Mouse (Mus musculus): Measurements from ENCODE around the gene Fxyd6. TPM values are rescaled to one million over a fixed set of nuclear protein-coding genes. Genes with fewer than 3 reads are reported as not detected.

Fxyd6 gene
- total and polyA plus RNA-seq, 3 experiments = 0.08 TPM; not detected in 2

- Histone ChIP-seq H3K4me3 (replicated peaks in 1 of 3; ENCODE audit: low read depth in 2 of 3, low read length in 2 of 3, poor library complexity in 1 of 3) (no peak overlapping the region), H3K79me2 (replicated peaks; ENCODE audit: control insufficient read depth, extremely low read depth, insufficient read depth, poor library complexity, severe bottlenecking) (no peaks in the 10 kb centered on the region), H3K27me3 (replicated peaks) (peaks cover 77% of the 10 kb centered on the region), H3K4me1 (ENCODE audit: control insufficient read depth in 1 of 2, insufficient read depth in 2 of 2) (no peaks in the 10 kb centered on the region), H3K4me2 (ENCODE audit: insufficient read depth, low read depth, poor library complexity, severe bottlenecking) (no peak overlapping the region), H3K36me3 (replicated peaks in 1 of 2; ENCODE audit: control insufficient read depth in 1 of 2, insufficient read depth in 1 of 2, low read length in 1 of 2) (no peaks in the 10 kb centered on the region), H3K9ac (ENCODE audit: insufficient read depth, low read depth) (no peak overlapping the region), H3K9me3 (replicated peaks; ENCODE audit: low read length) (peaks cover 4% of the 10 kb centered on the region), H3K27ac (ENCODE audit: insufficient read depth, low read depth) (no peak overlapping the region)
- no peak for TF ChIP-seq RAD21 (IDR thresholded peaks at IDR 0.05; ENCODE audit: low read depth, low read length)
- TF ChIP-seq ZNF384 (IDR thresholded peaks at IDR 0.05; ENCODE audit: low read depth, low read length) = no peak
- TF ChIP-seq BHLHE40 (IDR thresholded peaks at IDR 0.05; ENCODE audit: low read depth, low read length) = no peak
- TF ChIP-seq TCF12 (IDR thresholded peaks at IDR 0.05; ENCODE audit: low read depth, low read length) = no peak
- no peak for TF ChIP-seq E2F4 (IDR thresholded peaks at IDR 0.05; ENCODE audit: insufficient replicate concordance, low read depth, low read length)
- no peak for TF ChIP-seq SIN3A (IDR thresholded peaks at IDR 0.05; ENCODE audit: low read length)
- TF ChIP-seq USF1 (IDR thresholded peaks at IDR 0.05; ENCODE audit: low read depth, low read length) = no peak
- TF ChIP-seq NRF1 (IDR thresholded peaks at IDR 0.05; ENCODE audit: low read depth, low read length) = no peak
- no peak for TF ChIP-seq NELFE (IDR thresholded peaks at IDR 0.05; ENCODE audit: low read depth, low read length)
- TF ChIP-seq MAFK (IDR thresholded peaks at IDR 0.05; ENCODE audit: insufficient replicate concordance, low read length) = no peak
- no peak for TF ChIP-seq CHD2 (IDR thresholded peaks at IDR 0.05; ENCODE audit: low read length)
- TF ChIP-seq ZKSCAN1 (IDR thresholded peaks at IDR 0.05; ENCODE audit: borderline replicate concordance, low read depth, low read length) = no peak
- no peak for TF ChIP-seq TBP (conservative IDR thresholded peaks at IDR 0.05; ENCODE audit: low read depth, low read length)
- TF ChIP-seq JUND (conservative IDR thresholded peaks at IDR 0.05; ENCODE audit: low read depth, low read length) = no peak
- DNase-seq (ENCODE audit: extremely low read depth) = no peak
- in situ Hi-C loops (cut with MboI; ENCODE audit: low pct_ligation_motif_present, low pct_unique_long_range_greater_than_20kb, low sequenced_read_pairs) (no loop called here), dilution Hi-C loops (cut with MboI; ENCODE audit: extremely low pct_ligation_motif_present, extremely low pct_unique_long_range_greater_than_20kb, low sequenced_read_pairs) (no loop called here)
Observed at GRCm38 (mm10) chr9:45368341-45368901, 1.6 kb upstream of the Fxyd6 start.

- dilution Hi-C loops (cut with MboI; ENCODE audit: extremely low pct_ligation_motif_present, extremely low pct_unique_long_range_greater_than_20kb, low sequenced_read_pairs) (no loop called here), in situ Hi-C loops (cut with MboI; ENCODE audit: low pct_ligation_motif_present, low pct_unique_long_range_greater_than_20kb, low sequenced_read_pairs) (no loop called here)
- no peaks in the 10 kb centered on the region for H3K79me2 ChIP-seq (replicated peaks; ENCODE audit: control insufficient read depth, extremely low read depth, insufficient read depth, poor library complexity, severe bottlenecking)
- H3K27me3 ChIP-seq (replicated peaks) = peaks cover 83% of the 10 kb centered on the region
- no peaks in the 10 kb centered on the region for H3K4me1 ChIP-seq (ENCODE audit: control insufficient read depth in 1 of 2, insufficient read depth in 2 of 2)
- no peak overlapping the region for H3K4me3 ChIP-seq (replicated peaks in 1 of 3; ENCODE audit: low read depth in 2 of 3, low read length in 2 of 3, poor library complexity in 1 of 3)
- no peak for DNase-seq (ENCODE audit: extremely low read depth)
- H3K36me3 ChIP-seq (replicated peaks in 1 of 2; ENCODE audit: control insufficient read depth in 1 of 2, insufficient read depth in 1 of 2, low read length in 1 of 2) = no peaks in the 10 kb centered on the region
- peak overlapping the region; percentile 33; the same call in 1 of the 2 replicates for H3K4me2 ChIP-seq (ENCODE audit: insufficient read depth, low read depth, poor library complexity, severe bottlenecking)
- peaks cover 4% of the 10 kb centered on the region for H3K9me3 ChIP-seq (replicated peaks; ENCODE audit: low read length)
- TF ChIP-seq CTCF (conservative IDR thresholded peaks at IDR 0.05 in 1 of 2, IDR thresholded peaks at IDR 0.05 in 1 of 2; ENCODE audit: low read depth in 2 of 2, low read length in 2 of 2) (no peak), ELF1 (IDR thresholded peaks at IDR 0.05; ENCODE audit: low read depth, low read length) (no peak), MEF2A (IDR thresholded peaks at IDR 0.05; ENCODE audit: borderline replicate concordance, low read depth, low read length) (no peak), MAFK (IDR thresholded peaks at IDR 0.05; ENCODE audit: insufficient replicate concordance, low read length) (no peak), MXI1 (IDR thresholded peaks at IDR 0.05; ENCODE audit: low read depth, low read length) (no peak), POLR2A (IDR thresholded peaks at IDR 0.05; ENCODE audit: low read depth, low read length) (no peak), NELFE (IDR thresholded peaks at IDR 0.05; ENCODE audit: low read depth, low read length) (no peak), POLR2AphosphoS2 (IDR thresholded peaks at IDR 0.05; ENCODE audit: low read depth, low read length) (no peak), RCOR1 (conservative IDR thresholded peaks at IDR 0.05; ENCODE audit: low read depth, low read length) (no peak)
- H3K9ac ChIP-seq (ENCODE audit: insufficient read depth, low read depth) = no peak overlapping the region
- no peak overlapping the region for H3K27ac ChIP-seq (ENCODE audit: insufficient read depth, low read depth)
Observed at GRCm38 (mm10) chr9:45370616-45371336, 791 bp downstream of the Fxyd6 start.

Measured in CH12.LX (cell line).